Mouse (Mus musculus): ENCODE results near the gene Klf16. TPM values are rescaled to one million over a fixed set of nuclear protein-coding genes. Genes with fewer than 3 reads are reported as not detected.
A peak's percentile ranks its signal among the peaks of the same experiment; 100 is the strongest.

Klf16 gene
- total RNA-seq, 2 experiments from 2014 or later = 14.6 to 24.9 TPM

DNA sequence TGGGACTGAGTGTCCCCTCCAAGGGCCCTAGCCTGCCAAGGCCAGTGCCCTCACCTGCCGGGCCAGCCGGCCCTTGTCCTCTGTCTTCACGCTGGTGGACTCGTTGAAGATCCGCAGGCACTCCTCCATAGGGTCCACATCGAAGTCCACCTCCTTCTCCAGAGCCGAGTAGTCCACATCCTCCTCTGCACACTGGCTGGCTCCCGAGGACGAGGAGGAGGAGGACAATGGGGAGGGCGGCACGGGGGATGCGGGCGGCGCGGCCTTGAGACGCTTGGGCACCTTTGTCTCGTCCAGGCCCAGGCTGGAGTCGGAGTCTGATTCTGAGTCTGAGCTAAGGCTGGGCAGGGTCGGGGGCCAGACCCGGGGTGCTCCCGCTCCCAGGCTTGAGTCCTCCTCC is 27.8 kb downstream of the Klf16 start:
- no peak for ATAC-seq (replicated peaks; ENCODE audit: low FRiP score, low TSS enrichment, poor library complexity, severe bottlenecking)

DNA sequence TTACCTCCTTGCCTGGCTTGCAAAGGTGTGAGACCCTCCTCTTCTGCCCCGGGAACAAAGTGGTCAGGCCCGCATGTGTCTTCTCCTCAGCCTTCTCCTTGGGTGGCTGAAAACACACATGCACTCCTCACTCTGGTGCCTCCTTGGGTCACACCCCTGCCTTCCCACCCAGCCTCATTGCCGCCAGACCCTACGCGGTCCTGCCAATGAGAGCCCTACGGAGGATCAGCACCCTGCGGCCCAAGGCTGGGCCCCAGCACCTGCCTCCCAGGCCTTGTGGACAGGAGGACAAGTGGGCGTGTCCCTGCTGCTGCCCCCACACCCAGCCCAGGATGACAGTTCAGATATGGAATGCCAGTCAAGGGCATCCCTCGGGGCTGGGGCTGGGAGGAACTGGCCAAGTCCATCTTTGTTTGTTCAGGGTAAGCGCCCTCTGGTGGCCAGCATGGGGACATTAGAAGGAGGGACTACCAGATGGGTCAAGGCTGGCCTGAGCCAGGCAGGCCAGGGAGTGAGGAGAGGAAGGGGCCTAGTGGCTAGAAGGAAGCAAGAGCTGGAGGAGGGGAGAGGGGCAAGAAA is 28.6 kb downstream of the Klf16 start:
- 0 out of 2 replicates have a peak, but pooled peaks have one; percentile 33 for ATAC-seq (replicated peaks; ENCODE audit: low FRiP score, low TSS enrichment, poor library complexity, severe bottlenecking)

DNA sequence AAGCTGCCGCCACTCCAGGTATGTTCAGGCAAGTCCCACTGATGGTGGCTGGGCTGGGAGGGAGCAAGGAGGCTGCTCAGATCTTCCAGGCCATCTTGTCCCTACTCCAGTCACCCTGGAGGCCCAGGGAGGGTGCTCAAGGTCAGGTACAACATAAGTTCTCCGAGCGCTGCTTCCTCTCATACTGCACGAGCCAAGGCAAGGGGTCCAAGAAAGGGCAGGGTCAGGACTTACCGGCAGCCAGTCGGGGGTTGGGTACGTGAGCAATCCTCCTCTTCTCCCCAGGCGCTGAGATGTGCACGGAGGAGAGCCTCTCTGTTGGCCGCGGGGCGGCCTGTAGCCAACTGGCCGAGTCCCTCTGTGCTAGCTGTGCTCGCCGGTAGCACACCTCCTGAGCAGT is 29.6 kb downstream of the Klf16 start:
- ATAC-seq (replicated peaks; ENCODE audit: low FRiP score, low TSS enrichment, poor library complexity, severe bottlenecking) = no peak

DNA sequence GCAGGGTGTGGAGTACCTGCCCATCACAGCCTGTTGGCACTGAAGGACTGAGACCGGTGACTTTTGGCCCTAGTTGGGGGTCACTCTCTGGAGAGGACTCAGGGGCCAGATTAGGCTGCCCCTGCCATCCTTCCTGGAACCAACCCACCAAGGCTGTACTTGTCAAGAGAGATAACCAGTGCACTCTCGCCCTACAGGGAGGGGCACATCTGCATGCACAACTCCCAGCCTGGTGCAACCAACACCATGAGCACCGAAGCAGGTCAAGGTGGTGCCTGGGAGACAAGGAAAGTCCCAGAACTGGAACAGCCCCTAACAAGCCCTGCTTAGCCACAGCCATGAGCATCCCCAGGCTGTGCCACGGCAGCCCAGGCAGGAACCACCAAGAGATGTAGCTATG is 30.2 kb downstream of the Klf16 start:
- ATAC-seq (replicated peaks; ENCODE audit: low FRiP score, low TSS enrichment, poor library complexity, severe bottlenecking) = peak; percentile 62

DNA sequence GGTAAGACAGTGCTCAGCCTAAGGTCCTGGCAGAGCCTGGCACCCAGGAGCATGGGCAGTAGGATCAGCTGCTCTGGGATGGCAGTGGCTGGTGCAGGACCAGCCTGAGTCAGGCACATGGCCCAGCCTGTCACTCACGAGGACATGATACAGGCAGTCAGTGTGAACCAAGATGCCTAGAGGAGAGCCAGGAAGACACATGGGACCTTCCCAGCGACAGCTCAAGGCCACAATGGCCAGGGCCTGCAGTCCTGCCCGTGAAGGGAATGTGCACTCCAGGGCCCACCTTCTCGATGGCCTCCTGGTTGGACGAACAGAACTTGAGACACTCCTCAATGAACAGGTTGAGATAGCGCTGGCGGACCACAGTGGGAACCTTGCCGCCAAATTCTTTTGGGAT is 31.5 kb downstream of the Klf16 start:
- ATAC-seq (replicated peaks; ENCODE audit: low FRiP score, low TSS enrichment, poor library complexity, severe bottlenecking) = no peak

DNA sequence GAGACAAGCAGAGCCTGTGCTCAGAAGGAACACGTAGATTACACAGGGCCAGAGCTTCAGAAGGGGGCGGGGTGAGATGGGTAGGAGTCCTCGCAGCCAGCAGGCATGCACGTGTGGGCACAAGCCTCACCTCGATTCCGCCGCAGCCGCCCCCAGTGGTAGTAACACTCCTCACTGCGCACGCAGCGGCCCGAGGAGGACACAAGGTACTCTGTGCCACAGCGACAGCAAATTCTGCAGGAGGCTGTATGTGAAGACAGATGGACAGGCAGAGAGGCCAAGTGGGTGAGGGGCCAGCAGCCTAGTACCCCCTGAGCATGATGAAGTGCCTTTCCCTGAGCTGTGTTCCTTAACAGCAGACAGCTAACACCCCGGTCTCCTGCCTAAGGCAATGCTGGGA is 33.2 kb downstream of the Klf16 start:
- ATAC-seq (replicated peaks; ENCODE audit: low FRiP score, low TSS enrichment, poor library complexity, severe bottlenecking) = no peak

DNA sequence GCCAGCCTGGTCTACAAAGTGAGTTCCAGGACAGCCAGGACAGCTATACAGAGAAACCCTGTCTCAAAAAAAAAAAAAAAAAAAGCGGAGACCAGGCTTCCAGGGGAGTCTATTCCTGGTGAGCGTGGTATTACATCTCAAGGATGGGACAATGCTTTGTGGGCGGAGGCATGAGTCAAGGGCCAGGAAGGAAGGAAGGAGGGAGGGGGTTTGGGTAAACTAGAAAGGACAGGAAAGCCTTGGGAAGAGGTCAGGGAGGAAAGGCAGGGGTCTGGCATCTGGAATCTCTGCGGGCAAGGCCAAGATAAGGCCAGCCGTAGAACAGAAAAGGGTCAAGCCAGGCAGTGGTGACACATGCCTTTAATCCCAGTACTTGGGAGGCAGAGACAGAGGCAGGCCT is 37.6 kb downstream of the Klf16 start:
- ATAC-seq (replicated peaks; ENCODE audit: low FRiP score, low TSS enrichment, poor library complexity, severe bottlenecking) = no peak

DNA sequence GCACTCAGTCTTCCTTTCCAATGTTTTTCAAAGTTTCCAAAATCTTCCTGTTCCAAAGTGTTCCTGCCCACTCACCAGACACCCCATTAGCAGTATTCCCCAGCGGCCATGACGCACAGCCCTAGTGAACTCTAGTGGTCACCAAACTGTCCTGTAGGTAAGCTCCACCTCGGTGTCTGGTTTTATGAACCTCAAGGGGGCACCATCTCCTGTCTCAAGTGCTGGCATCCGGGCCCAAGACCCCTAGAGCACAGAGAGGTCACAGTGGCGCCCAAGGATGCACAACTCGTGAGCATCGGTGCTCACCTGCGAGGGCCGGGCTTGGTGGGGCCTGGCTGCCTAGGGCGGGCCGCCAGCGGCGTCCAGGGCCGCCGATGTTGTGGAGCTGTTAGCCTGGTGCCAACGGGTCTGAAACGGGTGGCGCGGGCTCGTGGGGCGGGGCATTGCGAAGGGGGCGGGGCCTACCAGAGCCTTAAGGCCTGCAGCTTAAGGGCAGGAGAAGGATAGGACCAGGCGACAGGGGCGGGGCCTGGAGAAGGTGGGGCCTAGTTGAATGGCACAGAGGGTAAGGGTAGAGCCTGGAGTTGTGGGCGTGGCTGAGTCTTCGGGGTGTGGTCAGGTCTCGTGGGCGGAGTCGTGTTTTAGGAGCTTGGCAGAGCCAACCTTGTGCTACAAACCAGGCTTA is 38.3 kb downstream of the Klf16 start, which contains the start of gene Atp8b3:
TSS of gene Atp8b3 (minus strand) at position 415 of the 685 bp plus-strand sequence.
- peak; percentile 83 for ATAC-seq (replicated peaks; ENCODE audit: low FRiP score, low TSS enrichment, poor library complexity, severe bottlenecking)

DNA sequence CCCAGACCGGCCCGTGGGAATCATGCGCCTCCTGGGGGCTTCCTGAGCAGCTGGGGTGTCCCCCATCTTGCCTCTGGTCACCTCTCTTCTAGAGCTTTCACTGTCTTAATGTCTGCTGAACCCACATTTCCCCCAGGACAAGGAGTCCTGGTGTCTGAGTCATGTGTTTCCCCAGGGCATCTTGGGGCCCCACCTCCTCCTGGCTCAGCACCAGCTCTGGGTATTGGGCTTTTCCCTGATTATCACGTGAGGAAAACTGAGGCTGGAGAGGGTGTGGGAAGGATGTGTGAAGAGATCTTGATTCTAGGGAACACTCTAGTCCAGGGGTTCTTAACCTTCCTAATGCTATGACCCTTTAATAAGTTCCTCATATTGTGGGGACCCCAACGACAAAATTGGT is 38.9 kb downstream of the Klf16 start:
- no peak for ATAC-seq (replicated peaks; ENCODE audit: low FRiP score, low TSS enrichment, poor library complexity, severe bottlenecking)

DNA sequence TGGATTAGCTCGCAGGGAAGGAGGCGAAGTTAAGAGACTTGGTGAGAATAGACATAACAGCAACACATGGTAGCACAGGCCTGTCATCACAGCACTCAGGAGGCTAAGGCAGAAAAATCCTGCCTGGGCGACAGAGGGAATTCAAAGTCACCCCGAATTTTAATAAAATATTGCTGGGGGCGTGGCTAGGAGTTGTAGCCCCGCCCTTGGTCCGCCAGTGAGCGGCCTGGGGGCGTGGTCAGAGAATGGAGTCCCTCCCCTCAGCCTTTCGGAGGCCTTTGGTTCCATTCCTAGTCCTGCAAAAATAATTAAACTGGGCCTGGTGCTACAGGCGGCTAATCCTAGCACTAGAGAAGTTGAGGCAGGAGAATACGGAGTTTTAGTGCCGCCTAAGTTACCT is 41.4 kb downstream of the Klf16 start:
- ATAC-seq (replicated peaks; ENCODE audit: low FRiP score, low TSS enrichment, poor library complexity, severe bottlenecking) = no peak

DNA sequence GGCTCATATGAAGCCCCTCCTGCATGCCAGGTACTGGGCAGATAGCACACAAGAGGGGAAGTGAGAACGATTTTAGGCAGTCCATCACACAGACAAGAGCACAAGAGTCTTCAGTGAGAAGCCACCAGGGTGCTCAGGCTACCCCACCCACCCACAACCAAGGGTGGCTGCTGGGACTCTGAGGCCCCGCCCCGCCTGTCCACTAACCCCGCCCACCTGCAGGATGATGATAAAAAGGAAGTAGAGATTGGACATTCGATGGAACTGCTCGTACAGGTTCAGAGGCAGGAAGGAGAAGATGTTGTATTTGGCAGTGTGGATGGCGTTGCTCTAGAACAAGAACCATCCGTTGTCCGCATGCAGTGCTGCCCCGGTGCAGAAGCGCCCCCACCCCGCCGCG is 42.0 kb downstream of the Klf16 start:
- no peak for ATAC-seq (replicated peaks; ENCODE audit: low FRiP score, low TSS enrichment, poor library complexity, severe bottlenecking)

DNA sequence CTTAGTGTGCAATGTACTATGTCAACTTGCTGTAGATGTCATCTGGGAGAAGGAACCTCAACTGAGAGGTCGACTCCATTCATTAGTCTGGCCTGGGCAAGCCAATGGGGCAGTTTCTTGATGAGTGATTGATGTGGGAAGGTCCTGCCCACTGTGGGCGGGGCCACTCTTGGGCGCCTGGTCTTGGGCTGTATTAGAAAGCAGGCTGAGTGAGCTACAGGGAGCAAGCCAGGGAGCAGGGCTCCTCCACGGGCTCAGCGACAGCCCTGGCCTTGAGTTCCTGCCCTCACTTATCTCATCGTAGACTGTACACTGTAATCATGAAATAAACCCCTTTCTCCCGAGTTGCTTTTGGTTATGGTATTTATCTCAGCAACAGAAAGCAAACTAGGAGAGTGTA is 43.4 kb downstream of the Klf16 start:
- peak; percentile 74 for ATAC-seq (replicated peaks; ENCODE audit: low FRiP score, low TSS enrichment, poor library complexity, severe bottlenecking)

DNA sequence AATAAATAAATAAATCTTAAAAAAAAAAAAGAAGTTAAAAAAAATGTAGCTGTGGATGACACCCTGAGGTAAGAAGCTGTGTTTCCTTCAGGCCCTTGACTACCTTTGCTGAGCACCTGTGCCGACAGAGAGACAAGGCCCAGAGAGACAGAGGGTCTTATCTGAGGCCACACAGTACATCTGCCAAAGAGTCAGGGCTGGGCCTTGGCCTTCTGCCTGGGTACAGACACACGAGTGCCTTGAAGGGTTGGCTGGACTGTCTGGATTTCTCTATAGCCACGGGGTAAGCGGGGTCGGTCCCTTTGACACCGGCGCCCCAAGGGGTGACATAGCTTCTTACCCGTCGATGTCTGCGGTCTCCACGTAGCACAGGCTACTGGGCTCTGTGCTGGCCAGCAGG is 44.3 kb downstream of the Klf16 start:
- peak; percentile 55 for ATAC-seq (replicated peaks; ENCODE audit: low FRiP score, low TSS enrichment, poor library complexity, severe bottlenecking)

DNA sequence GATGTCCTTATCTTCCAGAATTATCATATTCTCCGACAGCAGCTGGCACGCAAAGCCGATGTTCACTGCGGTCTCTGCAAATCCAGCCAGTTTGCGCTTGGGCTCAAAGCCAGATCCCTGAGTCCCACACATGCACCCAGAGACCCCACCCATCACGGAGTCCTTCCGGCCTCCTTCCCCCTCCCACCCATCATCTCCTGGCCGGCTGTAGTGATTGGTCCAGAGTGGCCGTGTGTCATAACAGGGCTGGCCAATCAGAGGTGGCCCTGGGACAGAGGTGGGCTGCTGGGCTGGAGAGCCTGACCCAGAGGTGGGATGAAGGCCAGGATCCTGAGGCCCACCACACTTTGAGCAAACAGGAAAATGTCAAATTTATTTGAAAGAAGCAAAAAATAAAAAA is 50.9 kb downstream of the Klf16 start:
- ATAC-seq (replicated peaks; ENCODE audit: low FRiP score, low TSS enrichment, poor library complexity, severe bottlenecking) = no peak

DNA sequence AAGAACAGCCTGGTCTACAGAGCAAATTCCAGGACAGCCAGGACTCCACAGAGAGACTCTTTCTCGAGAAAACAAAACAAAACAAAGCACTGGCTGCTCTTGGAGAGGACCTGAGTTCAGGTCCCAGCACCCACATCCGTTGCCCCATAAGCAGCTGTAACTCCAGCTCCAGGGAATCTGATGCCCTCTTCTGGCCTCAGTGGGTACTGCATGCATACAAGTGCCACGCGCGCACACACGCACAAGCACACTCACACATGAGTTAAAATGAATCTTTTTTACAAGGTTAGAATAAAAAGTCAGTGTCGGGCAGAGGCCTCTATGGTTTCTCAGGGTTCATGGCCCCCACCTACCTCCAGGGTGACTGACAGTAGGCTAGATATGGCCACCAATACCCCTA is 53.8 kb downstream of the Klf16 start:
- no peak for ATAC-seq (replicated peaks; ENCODE audit: low FRiP score, low TSS enrichment, poor library complexity, severe bottlenecking)

DNA sequence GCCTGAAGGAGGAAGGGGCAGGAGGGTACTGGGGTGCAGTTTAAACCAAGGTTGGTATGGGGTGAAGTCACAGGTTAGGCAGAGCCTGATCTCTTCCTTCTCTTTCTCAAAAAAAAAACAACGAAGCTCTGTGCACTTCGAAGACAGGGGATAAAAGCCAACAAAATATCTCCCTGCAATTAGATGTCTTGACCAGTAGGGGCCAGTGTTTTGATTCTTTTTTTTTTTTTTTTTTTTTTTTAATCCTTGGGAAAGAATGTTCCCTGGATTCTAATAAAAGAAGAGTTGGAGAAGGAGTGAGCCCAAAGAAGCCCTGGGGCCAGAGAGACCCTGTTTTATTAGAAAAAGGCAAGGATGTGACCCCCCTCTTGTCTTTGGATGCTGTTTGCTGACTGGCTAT is 57.8 kb downstream of the Klf16 start:
- ATAC-seq (replicated peaks; ENCODE audit: low FRiP score, low TSS enrichment, poor library complexity, severe bottlenecking) = no peak

Other genes starting within 250 kb of the Klf16 start
- gene Pcsk4, start 247.8 kb downstream of the Klf16 start, total RNA-seq (2014; fragmentation: Nextera tagmentation) = 16.1 and 23.0 TPM in 2 replicates
- gene Pcsk4, start 247.8 kb downstream of the Klf16 start, total RNA-seq (2017) = 1.6 and 2.6 TPM in 2 replicates
- 23.1 and 23.7 TPM in 2 replicates for gene Reep6, start 247.4 kb downstream of the Klf16 start, total RNA-seq (2014; fragmentation: Nextera tagmentation)
- gene Reep6, start 247.4 kb downstream of the Klf16 start, total RNA-seq (2017) = 2.7 and 6.8 TPM in 2 replicates
- 1.5 and 3.3 TPM in 2 replicates for gene Adamtsl5, start 228.9 kb downstream of the Klf16 start, total RNA-seq (2014; fragmentation: Nextera tagmentation)
- 0.30 and 2.3 TPM in 2 replicates for gene Adamtsl5, start 228.9 kb downstream of the Klf16 start, total RNA-seq (2017)
- gene Plk5, start 220.9 kb downstream of the Klf16 start, total RNA-seq (2014; fragmentation: Nextera tagmentation) = 0.79 TPM in 1 of 2 replicates, not detected in the other
- not detected in 2 replicates for gene Plk5, start 220.9 kb downstream of the Klf16 start, total RNA-seq (2017)
- gene Mex3d, start 189.7 kb downstream of the Klf16 start, total RNA-seq (2014; fragmentation: Nextera tagmentation) = 8.0 and 9.1 TPM in 2 replicates
- gene Mex3d, start 189.7 kb downstream of the Klf16 start, total RNA-seq (2017) = 13.0 and 14.7 TPM in 2 replicates
- gene Mbd3, start 177.8 kb downstream of the Klf16 start, total RNA-seq (2014; fragmentation: Nextera tagmentation) = 105 and 113 TPM in 2 replicates
- 80.0 and 93.8 TPM in 2 replicates for gene Mbd3, start 177.8 kb downstream of the Klf16 start, total RNA-seq (2017)
- 485 and 702 TPM in 2 replicates for gene Uqcr11, start 170.5 kb downstream of the Klf16 start, total RNA-seq (2014; fragmentation: Nextera tagmentation)
- 241 and 254 TPM in 2 replicates for gene Uqcr11, start 170.5 kb downstream of the Klf16 start, total RNA-seq (2017)
- gene Tcf3, start 143.7 kb downstream of the Klf16 start, total RNA-seq (2014; fragmentation: Nextera tagmentation) = 154 and 175 TPM in 2 replicates
- gene Tcf3, start 143.7 kb downstream of the Klf16 start, total RNA-seq (2017) = 57.9 and 99.8 TPM in 2 replicates
- gene Onecut3, start 82.5 kb downstream of the Klf16 start, total RNA-seq (2014; fragmentation: Nextera tagmentation) = not detected in 2 replicates
- not detected in 2 replicates for gene Onecut3, start 82.5 kb downstream of the Klf16 start, total RNA-seq (2017)
- not detected in 2 replicates for gene Atp8b3, start 38.2 kb downstream of the Klf16 start, total RNA-seq (2014; fragmentation: Nextera tagmentation)
- not detected in 2 replicates for gene Atp8b3, start 38.2 kb downstream of the Klf16 start, total RNA-seq (2017)
- gene Rexo1, start 15.8 kb downstream of the Klf16 start, total RNA-seq (2014; fragmentation: Nextera tagmentation) = 52.1 and 57.1 TPM in 2 replicates
- 9.8 and 15.3 TPM in 2 replicates for gene Rexo1, start 15.8 kb downstream of the Klf16 start, total RNA-seq (2017)
- 55.0 and 63.1 TPM in 2 replicates for gene Abhd17a, start 13.0 kb upstream of the Klf16 start, total RNA-seq (2014; fragmentation: Nextera tagmentation)
- gene Abhd17a, start 13.0 kb upstream of the Klf16 start, total RNA-seq (2017) = 13.7 and 19.4 TPM in 2 replicates
- gene Scamp4, start 25.6 kb upstream of the Klf16 start, total RNA-seq (2014; fragmentation: Nextera tagmentation) = 56.1 and 71.8 TPM in 2 replicates
- gene Scamp4, start 25.6 kb upstream of the Klf16 start, total RNA-seq (2017) = 12.7 and 23.3 TPM in 2 replicates
- 2.7 and 9.1 TPM in 2 replicates for gene Adat3, start 25.6 kb upstream of the Klf16 start, total RNA-seq (2014; fragmentation: Nextera tagmentation)
- 11.0 TPM in 1 of 2 replicates, not detected in the other for gene Adat3, start 25.6 kb upstream of the Klf16 start, total RNA-seq (2017)
- gene Gm49322, start 28.7 kb upstream of the Klf16 start, total RNA-seq (2014; fragmentation: Nextera tagmentation) = 0.68 and 1.6 TPM in 2 replicates
- gene Gm49322, start 28.7 kb upstream of the Klf16 start, total RNA-seq (2017) = 0.08 and 0.42 TPM in 2 replicates
- 70.2 and 93.3 TPM in 2 replicates for gene Csnk1g2, start 45.5 kb upstream of the Klf16 start, total RNA-seq (2014; fragmentation: Nextera tagmentation)
- 117 and 120 TPM in 2 replicates for gene Csnk1g2, start 45.5 kb upstream of the Klf16 start, total RNA-seq (2017)
- gene Btbd2, start 79.8 kb upstream of the Klf16 start, total RNA-seq (2014; fragmentation: Nextera tagmentation) = 27.4 and 32.0 TPM in 2 replicates
- 11.8 and 14.8 TPM in 2 replicates for gene Btbd2, start 79.8 kb upstream of the Klf16 start, total RNA-seq (2017)
- gene Mknk2, start 100.8 kb upstream of the Klf16 start, total RNA-seq (2014; fragmentation: Nextera tagmentation) = 149 and 158 TPM in 2 replicates
- gene Mknk2, start 100.8 kb upstream of the Klf16 start, total RNA-seq (2017) = 78.4 and 117 TPM in 2 replicates
- gene Mob3a, start 124.7 kb upstream of the Klf16 start, total RNA-seq (2014; fragmentation: Nextera tagmentation) = 22.8 and 29.1 TPM in 2 replicates
- gene Mob3a, start 124.7 kb upstream of the Klf16 start, total RNA-seq (2017) = 30.5 and 38.6 TPM in 2 replicates
- gene Izumo4, start 124.9 kb upstream of the Klf16 start, total RNA-seq (2014; fragmentation: Nextera tagmentation) = 22.8 and 26.4 TPM in 2 replicates
- gene Izumo4, start 124.9 kb upstream of the Klf16 start, total RNA-seq (2017) = 3.0 and 4.5 TPM in 2 replicates
- gene Ap3d1, start 164.9 kb upstream of the Klf16 start, total RNA-seq (2014; fragmentation: Nextera tagmentation) = 54.1 and 79.5 TPM in 2 replicates
- 36.6 and 37.8 TPM in 2 replicates for gene Ap3d1, start 164.9 kb upstream of the Klf16 start, total RNA-seq (2017)
- 67.0 and 83.2 TPM in 2 replicates for gene Dot1l, start 177.9 kb upstream of the Klf16 start, total RNA-seq (2014; fragmentation: Nextera tagmentation)
- 9.9 and 14.0 TPM in 2 replicates for gene Dot1l, start 177.9 kb upstream of the Klf16 start, total RNA-seq (2017)
- 97.7 and 118 TPM in 2 replicates for gene Sf3a2, start 220.9 kb upstream of the Klf16 start, total RNA-seq (2014; fragmentation: Nextera tagmentation)
- gene Sf3a2, start 220.9 kb upstream of the Klf16 start, total RNA-seq (2017) = 24.1 and 27.1 TPM in 2 replicates
- 114 and 155 TPM in 2 replicates for gene Plekhj1, start 221.3 kb upstream of the Klf16 start, total RNA-seq (2014; fragmentation: Nextera tagmentation)
- gene Plekhj1, start 221.3 kb upstream of the Klf16 start, total RNA-seq (2017) = 41.1 and 51.5 TPM in 2 replicates
- 0.59 TPM in 1 of 2 replicates, not detected in the other for gene Amh, start 227.9 kb upstream of the Klf16 start, total RNA-seq (2014; fragmentation: Nextera tagmentation)
- not detected in 2 replicates for gene Amh, start 227.9 kb upstream of the Klf16 start, total RNA-seq (2017)
- not detected in 2 replicates for gene Jsrp1, start 236.2 kb upstream of the Klf16 start, total RNA-seq (2014; fragmentation: Nextera tagmentation)
- not detected in 2 replicates for gene Jsrp1, start 236.2 kb upstream of the Klf16 start, total RNA-seq (2017)
- gene Oaz1, start 249.3 kb upstream of the Klf16 start, total RNA-seq (2014; fragmentation: Nextera tagmentation) = 1,436 and 1,526 TPM in 2 replicates
- 220 and 353 TPM in 2 replicates for gene Oaz1, start 249.3 kb upstream of the Klf16 start, total RNA-seq (2017)

All from megakaryocyte-erythroid progenitor cell, adult 5-6 weeks (primary cell).